Mouse (Mus musculus): ENCODE measurements around the gene Vps53.

Gene Vps53

GRCm38 (mm10) chr11:76059971-76060370 lies 119.5 kb downstream of the Vps53 start:
- no peak for DNase-seq (ENCODE audit: low spot score in 2 of 2)

GRCm38 (mm10) chr11:76056487-76056886 lies 123.0 kb downstream of the Vps53 start:
- no peak for DNase-seq (ENCODE audit: low spot score in 2 of 2)

- DNase-seq (ENCODE audit: low spot score in 2 of 2): no peak
These were observed 127.0 kb downstream of the Vps53 start for GRCm38 (mm10) chr11:76052496-76052895.

GRCm38 (mm10) chr11:76050967-76051512 lies 128.4 kb downstream of the Vps53 start:
- no peak for DNase-seq (ENCODE audit: low spot score in 2 of 2)

GRCm38 (mm10) chr11:76050509-76050908 lies 128.9 kb downstream of the Vps53 start:
- no peak for DNase-seq (ENCODE audit: low spot score in 2 of 2)

- no peak for DNase-seq (ENCODE audit: low spot score in 2 of 2)
These were observed 134.1 kb downstream of the Vps53 start for GRCm38 (mm10) chr11:76045367-76045766.

GRCm38 (mm10) chr11:76044468-76044867 lies 135.0 kb downstream of the Vps53 start:
- no peak for DNase-seq (ENCODE audit: low spot score in 2 of 2)

- peak; percentile 66 to 75 for DNase-seq (ENCODE audit: low spot score in 2 of 2)
These were observed 136.6 kb downstream of the Vps53 start for GRCm38 (mm10) chr11:76042882-76043281.

GRCm38 (mm10) chr11:76042041-76042638 lies 137.3 kb downstream of the Vps53 start:
- DNase-seq (ENCODE audit: low spot score in 2 of 2): no peak

GRCm38 (mm10) chr11:76040761-76041376 lies 138.6 kb downstream of the Vps53 start:
- DNase-seq (ENCODE audit: low spot score in 2 of 2): no peak

GRCm38 (mm10) chr11:76040106-76040505 lies 139.3 kb downstream of the Vps53 start:
- no peak for DNase-seq (ENCODE audit: low spot score in 2 of 2)

GRCm38 (mm10) chr11:76039271-76040053 lies 140.0 kb downstream of the Vps53 start:
- no peak for DNase-seq (ENCODE audit: low spot score in 2 of 2)

GRCm38 (mm10) chr11:76037581-76038294 lies 141.7 kb downstream of the Vps53 start:
- DNase-seq (ENCODE audit: low spot score in 2 of 2): no peak

- no peak for DNase-seq (ENCODE audit: low spot score in 2 of 2)
These were observed 144.3 kb downstream of the Vps53 start for GRCm38 (mm10) chr11:76035182-76035581.

- peak in 1 of 2 experiments; percentile 40 for DNase-seq (ENCODE audit: low spot score in 2 of 2)
These were observed 145.6 kb downstream of the Vps53 start for GRCm38 (mm10) chr11:76033836-76034235.

- DNase-seq (ENCODE audit: low spot score in 2 of 2): no peak
These were observed 146.1 kb downstream of the Vps53 start for GRCm38 (mm10) chr11:76033359-76033758.

GRCm38 (mm10) chr11:76028072-76028465 lies 151.4 kb downstream of the Vps53 start:
- no peak for DNase-seq (ENCODE audit: low spot score in 2 of 2)

GRCm38 (mm10) chr11:76027139-76028071 lies 152.0 kb downstream of the Vps53 start, which contains the start of gene Rflnb:
Gene Rflnb, minus strand, starts transcription at chr11:76027782.
- DNase-seq (ENCODE audit: low spot score in 2 of 2): peak; percentile 53 to 55

- DNase-seq (ENCODE audit: low spot score in 2 of 2): no peak
These were observed 152.8 kb downstream of the Vps53 start for GRCm38 (mm10) chr11:76026527-76027138.

- DNase-seq (ENCODE audit: low spot score in 2 of 2): no peak
These were observed 154.3 kb downstream of the Vps53 start for GRCm38 (mm10) chr11:76025080-76025583.
